12 mouse cellular contexts compared by ENCODE assay signal in genomic region chr11:44127088-44127487, GRCm38 (mm10).
DNase-seq lines count a peak whose midpoint lies in the region; ATAC-seq and TF ChIP-seq lines count a peak whose summit lies in the region.
"Had no signal": no experiment of that assay in that cellular context is flagged by ENCODE, and none has a peak within 500 bp of the region (broad histone marks: within the 10 kb centered on the region; RNA-seq: fewer than 3 reads in every experiment).

No protein-coding gene starts in this region.

- no peaks in the 10 kb centered on the region for H3K4me1 ChIP-seq in forebrain, postnatal 0 days (ENCODE audit: insufficient read depth)
- 0 out of 2 replicates have a peak, but pooled peaks cover 3% of the 10 kb centered on the region for H3K4me1 ChIP-seq in forebrain, embryonic 10.5 days
- peaks cover 5% of the 10 kb centered on the region; the same call in 1 of the 2 replicates for H3K4me1 ChIP-seq in midbrain, embryonic 13.5 days (replicated peaks)
- no peaks in the 10 kb centered on the region for H3K4me1 ChIP-seq in midbrain, embryonic 11.5 days (ENCODE audit: control insufficient read depth, insufficient read depth, low read length)
- H3K4me1 ChIP-seq: megakaryocyte, embryonic 14.5 days had no signal

- ATAC-seq in forebrain, postnatal 0 days, result peak; percentile 69
- peak; percentile 60; the same call in 1 of the 2 replicates for ATAC-seq in midbrain, embryonic 13.5 days
- no peak for ATAC-seq in midbrain, embryonic 11.5 days (ENCODE audit: low FRiP score)

- no peaks in the 10 kb centered on the region for H3K27me3 ChIP-seq in forebrain, postnatal 0 days (ENCODE audit: insufficient read depth, low read length)
- H3K27me3 ChIP-seq in forebrain, embryonic 10.5 days (ENCODE audit: poor library complexity, severe bottlenecking), result no peaks in the 10 kb centered on the region
- H3K27me3 ChIP-seq in midbrain, embryonic 13.5 days, result no peaks in the 10 kb centered on the region
- no peaks in the 10 kb centered on the region for H3K27me3 ChIP-seq in midbrain, embryonic 11.5 days (ENCODE audit: control insufficient read depth, insufficient read depth, low read length)
- H3K27me3 ChIP-seq: megakaryocyte, embryonic 14.5 days had no signal

- peak overlapping the region; percentile 35; the same call in 1 of the 2 replicates for H3K27ac ChIP-seq in forebrain, postnatal 0 days (ENCODE audit: low read depth, low read length)
- no peak overlapping the region for H3K27ac ChIP-seq in forebrain, embryonic 10.5 days
- H3K27ac ChIP-seq in midbrain, embryonic 13.5 days, result no peak overlapping the region
- no peak overlapping the region for H3K27ac ChIP-seq in midbrain, embryonic 11.5 days (ENCODE audit: low read depth, low read length)
- H3K27ac ChIP-seq: liver, embryonic 14.5 days had no signal

- no peak overlapping the region for H3K9ac ChIP-seq in forebrain, postnatal 0 days
- no peak overlapping the region for H3K9ac ChIP-seq in midbrain, embryonic 13.5 days (replicated peaks)
- no peak overlapping the region for H3K9ac ChIP-seq in midbrain, embryonic 11.5 days (ENCODE audit: low read length)
- H3K9ac ChIP-seq: liver, embryonic 14.5 days had no signal

- no peaks in the 10 kb centered on the region for H3K9me3 ChIP-seq in forebrain, postnatal 0 days (ENCODE audit: low read length)
- no peaks in the 10 kb centered on the region for H3K9me3 ChIP-seq in forebrain, embryonic 10.5 days
- no peaks in the 10 kb centered on the region for H3K9me3 ChIP-seq in midbrain, embryonic 13.5 days
- no peaks in the 10 kb centered on the region for H3K9me3 ChIP-seq in midbrain, embryonic 11.5 days (ENCODE audit: control insufficient read depth, low read length)
- H3K9me3 ChIP-seq: megakaryocyte, embryonic 14.5 days had no signal

- no peaks in the 10 kb centered on the region for H3K36me3 ChIP-seq in forebrain, postnatal 0 days (ENCODE audit: insufficient read depth)
- H3K36me3 ChIP-seq in forebrain, embryonic 10.5 days (replicated peaks), result no peaks in the 10 kb centered on the region
- H3K36me3 ChIP-seq in midbrain, embryonic 13.5 days, result no peaks in the 10 kb centered on the region
- H3K36me3 ChIP-seq in midbrain, embryonic 11.5 days (ENCODE audit: control insufficient read depth, insufficient read depth, low read length), result no peaks in the 10 kb centered on the region

- peak; percentile 11 for DNase-seq in forebrain, postnatal 0 days
- DNase-seq in forebrain, embryonic 10.5 days (ENCODE audit: extremely low spot score, low spot score), result no peak
- DNase-seq in midbrain, embryonic 11.5 days (ENCODE audit: low spot score, missing footprints), result no peak
- DNase-seq in layer of hippocampus, adult 9-11 months, result peak; percentile 21
- DNase-seq in right cerebral cortex, postnatal 25 days, result peak; percentile 13
- DNase-seq in adrenal gland, postnatal 4 days (ENCODE audit: low spot score in 2 of 2), result no peak
- no peak for DNase-seq in urinary bladder, postnatal 4 days (ENCODE audit: low spot score in 2 of 2)
- DNase-seq: adrenal gland, adult 8-10 months; cerebellum, adult 11-12 months had no signal

- H3K4me3 ChIP-seq in forebrain, postnatal 0 days (ENCODE audit: low read depth, low read length), result no peak overlapping the region
- H3K4me3 ChIP-seq in forebrain, embryonic 10.5 days, result no peak overlapping the region
- no peak overlapping the region for H3K4me3 ChIP-seq in midbrain, embryonic 13.5 days (replicated peaks)
- no peak overlapping the region for H3K4me3 ChIP-seq in midbrain, embryonic 11.5 days (ENCODE audit: low read depth, low read length)
- H3K4me3 ChIP-seq: megakaryocyte, embryonic 14.5 days had no signal

- no peak overlapping the region for H3K4me2 ChIP-seq in forebrain, postnatal 0 days (ENCODE audit: low read depth)
- no peak overlapping the region for H3K4me2 ChIP-seq in midbrain, embryonic 13.5 days (replicated peaks)
- H3K4me2 ChIP-seq in midbrain, embryonic 11.5 days, result no peak overlapping the region

- no peak for TF ChIP-seq CTCF in forebrain, postnatal 0 days (IDR thresholded peaks at IDR 0.05; ENCODE audit: low read depth)

- 52% methylated on average over 9 of the region's 9 CpGs for WGBS in forebrain, postnatal 0 days
- 81% methylated on average over 9 of the region's 9 CpGs for WGBS in forebrain, embryonic 10.5 days
- WGBS in midbrain, embryonic 13.5 days, result 58% methylated on average over 9 of the region's 9 CpGs
- WGBS in midbrain, embryonic 11.5 days, result 78% methylated on average over 9 of the region's 9 CpGs

Comparison
In these comparisons a context has a peak if more than half of its experiments do, and no peak if none do; other contexts are left out.
1. DNase-seq: peak in forebrain, postnatal 0 days (single experiment), layer of hippocampus, adult 9-11 months (single experiment) and right cerebral cortex, postnatal 25 days (single experiment); none in forebrain, embryonic 10.5 days (single experiment), midbrain, embryonic 11.5 days (single experiment), adrenal gland, postnatal 4 days (0 of 2) and urinary bladder, postnatal 4 days (0 of 2).